Mouse (Mus musculus): Measurements from ENCODE around the gene Gm14597. TPM values are rescaled to one million over a fixed set of nuclear protein-coding genes. Genes with fewer than 3 reads are reported as not detected.

The Gm14597 gene
- total RNA-seq, 2 experiments from 2014 or later: not detected

Other genes with a start within 250 kb of the Gm14597 start
- 10 to 100 TPM; 29.0 to 37.0 TPM for gene Mospd1, start 238.5 kb downstream of the Gm14597 start, total RNA-seq (2021)
- not detected for gene Etd, start 174.1 kb downstream of the Gm14597 start, total RNA-seq (2021)
- gene Rtl8c, start 947 bp downstream of the Gm14597 start, total RNA-seq (2021): 10 to 100 TPM; 10.5 to 14.2 TPM
- 100 to 1,000 TPM in 1 of 2 experiments, 10 to 100 TPM in 1; 92.8 to 118 TPM for gene Rtl8a, start 34.7 kb upstream of the Gm14597 start, total RNA-seq (2021)
- 100 to 1,000 TPM in 1 of 2 experiments, 10 to 100 TPM in 1; 88.7 to 100 TPM for gene Rtl8b, start 61.4 kb upstream of the Gm14597 start, total RNA-seq (2021)
- gene 4930502E18Rik, start 115.8 kb upstream of the Gm14597 start, total RNA-seq (2021): not detected
- gene 1700013H16Rik, start 148.9 kb upstream of the Gm14597 start, total RNA-seq (2021): not detected
- gene Zfp36l3, start 167.4 kb upstream of the Gm14597 start, total RNA-seq (2021): not detected
- gene Xlr, start 188.7 kb upstream of the Gm14597 start, total RNA-seq (2021): under 1 TPM; 0.27 to 0.41 TPM